Mouse (Mus musculus) bone marrow, adult 2 months (tissue): ENCODE results near the gene Cd302. TPM values are rescaled to one million over a fixed set of nuclear protein-coding genes. Genes with fewer than 3 reads are reported as not detected.

Experiments
- H3K27ac ChIP-seq: fragments of 200-500 bp; 2 replicates; pipeline ENCODE4 v1.5.1; 2012; ENCODE audit warnings: low read depth, mild to moderate bottlenecking, control low read depth, inconsistent platforms, low read length; ENCODE audit not compliant: control insufficient read depth, poor library complexity, insufficient read depth
- H3K4me1 ChIP-seq: fragments of 200-500 bp; 2 replicates; pipeline ENCODE4 v1.6.1; 2011; ENCODE audit warnings: low read length; ENCODE audit not compliant: control insufficient read depth, insufficient read depth
- H3K4me3 ChIP-seq: fragments of 200-500 bp; replicated peaks from 2 replicates; pipeline ENCODE3; 2011; ENCODE audit warnings: mild to moderate bottlenecking, low read depth, low read length, control low read depth; ENCODE audit not compliant: control insufficient read depth
- CTCF ChIP-seq: fragments of 200-500 bp; IDR thresholded peaks from 2 replicates; pipeline ENCODE4 v1.5.1; 2011; ENCODE audit warnings: low read length, control low read depth; ENCODE audit not compliant: control insufficient read depth, insufficient read depth
- POLR2A ChIP-seq: fragments of 200-500 bp; IDR thresholded peaks from 2 replicates; pipeline ENCODE4 v1.6.1; 2011; ENCODE audit warnings: low read depth, mild to moderate bottlenecking, control low read depth, low read length, borderline replicate concordance; ENCODE audit not compliant: control insufficient read depth
- WGBS: fragments of 180-500 bp; shearing (Covaris S2); methylation state at CpG from one replicate; pipeline ENCODE4 v1.1.7; 2018; 5-methylcytosine and 5-hydroxymethylcytosine counted together
- polyA plus RNA-seq: library from polyadenylated mRNA; stranded (reverse); fragments of >200 nt; gene quantifications from 2 replicates; pipeline ENCODE4 v1.2.4, GENCODE M21; 2011; ENCODE audit warnings: low replicate concordance; ENCODE audit not compliant: missing spikeins, insufficient read depth, insufficient read length

The Cd302 gene
- polyA plus RNA-seq = 3.6 and 8.1 TPM in 2 replicates

DNA sequence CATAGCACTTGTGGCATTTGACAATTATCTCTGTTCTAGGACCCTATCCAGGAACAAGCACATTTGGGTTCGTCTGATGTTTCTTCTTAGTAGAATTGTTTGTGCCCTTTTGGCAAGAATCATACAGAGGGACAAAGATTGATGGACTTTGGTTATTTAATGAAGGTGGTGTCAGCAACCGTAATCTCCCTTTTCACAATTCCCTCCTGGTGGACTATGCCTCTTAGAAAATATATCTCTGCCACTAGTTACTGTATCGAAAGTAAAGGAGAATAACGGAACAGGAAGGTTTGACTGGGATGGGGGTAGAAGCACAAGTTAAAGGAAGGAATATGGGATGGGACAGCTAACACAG is at the start of gene Cd302:
Gene Cd302, minus strand, starts transcription at position 22 of the 355 bp plus-strand sequence.
- TF ChIP-seq CTCF (no peak), POLR2A (no peak)
- peak within 1 kb of the TSS; percentile 63 for H3K4me3 ChIP-seq
- peak within 1 kb of the TSS; percentile 84 for H3K27ac ChIP-seq
- WGBS = 21% methylated on average over 4 of the region's 4 CpGs
- H3K4me1 ChIP-seq = peaks cover 1% of the 10 kb centered on the region

DNA sequence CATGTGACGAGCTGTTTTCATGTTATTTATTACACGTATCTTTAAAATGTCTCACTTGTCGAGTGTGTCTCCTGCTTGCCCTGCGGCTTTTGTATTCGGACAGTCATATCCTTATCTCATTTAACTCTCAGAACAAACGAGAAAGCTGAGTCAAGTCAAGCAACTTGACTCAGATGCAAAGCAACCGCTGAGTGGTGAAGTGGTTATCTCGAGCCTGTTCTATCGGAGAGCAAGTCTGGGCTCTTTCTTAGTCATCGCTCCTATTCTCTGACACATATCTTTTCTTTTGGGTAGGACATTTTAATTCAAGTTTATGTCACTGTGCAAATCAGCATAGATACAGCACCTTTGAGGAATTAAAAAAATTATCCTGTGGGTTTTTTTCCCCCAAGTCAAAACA is 44.4 kb upstream of the Cd302 start:
- WGBS = 83% methylated on average over 10 of the region's 10 CpGs
- TF ChIP-seq CTCF (no peak), POLR2A (no peak)
- H3K27ac ChIP-seq = no peak overlapping the region

DNA sequence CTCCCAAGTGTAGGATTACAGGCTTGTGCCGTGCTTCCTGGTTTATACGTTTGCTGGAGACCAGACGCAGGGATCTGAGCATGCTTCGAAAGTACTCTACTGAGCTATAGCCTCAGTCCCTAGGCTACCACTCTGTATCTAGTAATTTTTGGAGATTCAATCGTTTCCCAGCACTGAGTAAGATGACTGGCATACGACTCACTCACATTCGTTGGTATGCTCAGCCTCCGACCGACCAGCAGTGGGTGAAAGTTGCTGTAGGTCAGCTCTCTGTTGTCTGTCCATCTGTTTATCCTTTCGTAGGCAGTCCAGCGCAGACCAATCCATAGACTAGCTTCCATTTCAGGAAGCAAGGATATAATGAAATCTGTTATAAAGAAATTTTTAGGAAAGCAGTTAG is 43.3 kb upstream of the Cd302 start:
- Histone ChIP-seq H3K4me3 (no peak overlapping the region), H3K27ac (no peak overlapping the region), H3K4me1 (no peaks in the 10 kb centered on the region)
- 87% methylated on average over 11 of the region's 11 CpGs for WGBS
- no peak for TF ChIP-seq POLR2A

More for the DNA sequence above, 44.4 kb upstream of the Cd302 start:
- no peaks in the 10 kb centered on the region for H3K4me1 ChIP-seq
- H3K4me3 ChIP-seq = no peak overlapping the region

DNA sequence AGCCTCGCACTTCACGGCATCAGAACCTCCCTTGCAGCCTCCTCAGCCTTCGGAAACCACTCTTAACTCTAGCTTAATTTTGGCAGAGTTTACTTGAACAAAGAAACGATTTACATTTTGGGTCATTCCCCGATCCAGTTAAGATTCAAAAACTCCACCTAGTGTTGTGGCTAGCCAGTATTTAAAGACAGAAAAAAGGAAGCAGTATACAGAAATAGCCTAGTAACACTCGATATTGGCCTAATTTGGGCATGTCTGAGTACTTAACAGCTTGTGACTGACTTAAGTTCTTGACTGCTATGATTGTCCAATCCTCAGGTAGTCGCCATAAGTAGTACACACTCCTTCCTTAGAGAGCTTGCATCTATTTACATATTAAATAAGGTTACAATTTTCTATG is 42.7 kb upstream of the Cd302 start:
- no peak for TF ChIP-seq POLR2A
- no peak for TF ChIP-seq CTCF
- H3K4me3 ChIP-seq = no peak overlapping the region
- no peaks in the 10 kb centered on the region for H3K4me1 ChIP-seq
- H3K27ac ChIP-seq = no peak overlapping the region
- 77% methylated on average over 7 of the region's 7 CpGs for WGBS

DNA sequence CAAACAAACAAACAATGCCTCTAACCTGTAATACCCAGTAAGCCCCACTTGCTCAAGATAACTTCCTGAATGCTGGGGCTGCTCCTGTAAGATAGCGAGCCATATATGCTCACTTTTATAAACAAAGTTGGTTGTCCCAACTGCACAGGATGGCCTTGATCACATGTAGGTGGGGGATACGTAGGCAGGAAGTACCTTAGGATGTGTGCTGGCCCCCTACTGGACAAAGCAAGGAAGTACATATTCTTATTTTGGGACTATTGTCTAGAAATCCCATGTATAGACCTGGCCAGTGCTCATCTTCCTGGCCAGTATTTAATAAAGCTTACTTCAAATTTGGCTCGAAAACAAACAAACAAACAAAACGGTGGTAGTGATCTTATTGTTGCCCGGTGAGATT is 39.1 kb upstream of the Cd302 start:
- WGBS = 58% methylated on average over 5 of the region's 5 CpGs
- H3K27ac ChIP-seq = no peak overlapping the region
- H3K4me3 ChIP-seq = no peak overlapping the region
- H3K4me1 ChIP-seq = no peaks in the 10 kb centered on the region
- no peak for TF ChIP-seq POLR2A
- peak; percentile 46; the same call in 1 of the 2 replicates for TF ChIP-seq CTCF

DNA sequence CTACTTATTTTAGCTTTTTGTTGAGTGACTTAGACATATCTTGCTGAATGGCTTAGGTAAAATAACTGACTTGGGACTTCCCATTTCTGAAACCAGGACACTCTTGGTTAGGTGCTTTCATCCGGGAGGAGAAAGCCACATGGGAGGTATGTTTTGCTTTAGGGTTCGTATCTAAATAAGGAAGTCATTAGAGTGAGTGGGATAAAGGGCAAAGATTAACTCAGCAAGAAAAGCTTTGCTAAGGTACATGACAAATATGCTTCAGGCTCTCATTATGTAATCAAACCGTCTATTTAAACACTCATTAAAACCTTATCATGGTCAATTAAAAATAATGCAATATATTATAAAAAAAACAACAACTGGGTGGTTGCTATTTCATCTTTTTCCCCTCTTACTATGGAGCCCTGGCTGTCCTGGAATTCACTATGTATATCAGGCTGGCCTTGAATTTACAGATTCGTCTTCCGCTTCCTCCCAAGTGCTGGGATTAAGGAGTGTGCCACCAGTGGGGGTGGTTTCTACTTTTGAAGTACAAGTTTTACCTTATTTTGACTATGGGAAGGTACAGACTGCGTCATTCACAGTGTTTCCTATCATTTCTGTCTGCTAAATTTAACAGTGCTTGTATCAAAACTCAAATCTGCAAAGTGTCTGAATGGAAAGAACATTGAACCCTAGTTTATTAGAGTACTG is 37.9 kb upstream of the Cd302 start:
- TF ChIP-seq POLR2A = no peak
- TF ChIP-seq CTCF = no peak
- WGBS = 68% methylated on average over 6 of the region's 6 CpGs
- no peaks in the 10 kb centered on the region for H3K4me1 ChIP-seq
- no peak overlapping the region for H3K4me3 ChIP-seq
- H3K27ac ChIP-seq = no peak overlapping the region

DNA sequence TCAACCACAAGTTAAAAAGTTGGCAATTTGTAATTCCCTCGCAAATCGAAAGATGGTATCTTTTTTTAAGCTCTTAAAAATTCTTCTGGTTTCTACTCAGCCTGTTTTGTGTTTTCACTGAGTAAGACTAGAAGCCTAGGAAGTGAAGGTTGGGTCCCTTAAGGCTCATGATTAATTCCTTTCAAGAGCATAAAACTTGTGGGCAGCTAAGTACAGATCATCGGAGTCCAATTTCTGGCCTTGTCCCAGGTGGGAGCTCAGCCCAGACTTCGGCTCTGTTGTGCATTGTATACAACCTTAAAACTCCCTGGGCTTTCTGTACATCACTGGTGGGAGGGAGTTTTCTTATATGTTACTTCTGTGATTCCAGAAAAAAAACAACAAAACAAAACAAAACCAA is 19.5 kb upstream of the Cd302 start:
- TF ChIP-seq POLR2A = no peak
- TF ChIP-seq CTCF = no peak
- no peak overlapping the region for H3K27ac ChIP-seq
- no peak overlapping the region for H3K4me3 ChIP-seq
- WGBS = 82% methylated on average over 4 of the region's 4 CpGs
- no peaks in the 10 kb centered on the region for H3K4me1 ChIP-seq

DNA sequence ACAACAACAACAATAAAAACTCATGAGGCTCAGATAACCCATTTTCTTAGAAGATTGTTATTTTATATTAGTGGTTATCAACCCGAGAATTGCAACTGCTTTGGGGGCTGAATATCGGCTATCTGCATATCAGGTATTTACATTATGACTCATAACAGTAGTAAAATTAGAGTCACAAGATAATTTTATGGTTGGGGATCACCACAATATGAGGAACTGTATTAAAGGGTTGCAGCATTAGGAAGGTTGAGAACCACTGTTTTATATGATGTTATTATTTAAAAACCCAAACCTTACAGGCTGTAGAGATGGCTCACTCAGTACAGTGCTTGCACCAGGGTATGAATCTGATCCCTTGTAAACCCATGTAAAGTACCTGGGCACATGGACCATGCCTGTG is 15.0 kb upstream of the Cd302 start:
- Histone ChIP-seq H3K27ac (no peak overlapping the region), H3K4me3 (no peak overlapping the region), H3K4me1 (no peaks in the 10 kb centered on the region; the same call in 1 of the 2 replicates)
- no peak for TF ChIP-seq POLR2A
- TF ChIP-seq CTCF = no peak
- 72% methylated on average over 2 of the region's 2 CpGs for WGBS

DNA sequence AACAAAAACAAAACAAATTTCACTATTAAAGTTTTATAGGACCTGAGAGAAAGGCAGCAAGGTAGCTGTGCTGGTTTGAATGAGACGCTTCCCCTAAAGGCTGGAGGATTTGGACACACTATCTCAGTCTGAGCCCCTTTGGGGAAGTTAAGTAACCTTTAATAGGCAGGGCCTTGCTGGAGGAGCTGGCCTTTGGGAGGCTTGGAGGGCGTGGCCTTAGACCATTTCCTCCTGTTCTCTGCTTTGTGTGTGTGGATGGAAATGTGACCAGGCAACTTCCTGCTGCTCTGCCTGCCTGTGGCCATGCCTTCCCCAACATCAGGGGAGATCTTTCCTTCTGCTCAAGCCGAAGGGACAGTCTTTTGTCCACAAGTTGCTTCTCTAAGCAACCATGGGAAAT is 14.0 kb upstream of the Cd302 start:
- 38% methylated on average over 3 of the region's 3 CpGs for WGBS

More for the DNA sequence above, 14.0 kb upstream of the Cd302 start:
- Histone ChIP-seq H3K27ac (no peak overlapping the region; the same call in 1 of the 2 replicates), H3K4me1 (no peaks in the 10 kb centered on the region; the same call in 1 of the 2 replicates), H3K4me3 (no peak overlapping the region)
- no peak for TF ChIP-seq POLR2A
- TF ChIP-seq CTCF = no peak
